Comparison of ENCODE assay signal across 7 mouse cellular contexts in the genomic region with DNA sequence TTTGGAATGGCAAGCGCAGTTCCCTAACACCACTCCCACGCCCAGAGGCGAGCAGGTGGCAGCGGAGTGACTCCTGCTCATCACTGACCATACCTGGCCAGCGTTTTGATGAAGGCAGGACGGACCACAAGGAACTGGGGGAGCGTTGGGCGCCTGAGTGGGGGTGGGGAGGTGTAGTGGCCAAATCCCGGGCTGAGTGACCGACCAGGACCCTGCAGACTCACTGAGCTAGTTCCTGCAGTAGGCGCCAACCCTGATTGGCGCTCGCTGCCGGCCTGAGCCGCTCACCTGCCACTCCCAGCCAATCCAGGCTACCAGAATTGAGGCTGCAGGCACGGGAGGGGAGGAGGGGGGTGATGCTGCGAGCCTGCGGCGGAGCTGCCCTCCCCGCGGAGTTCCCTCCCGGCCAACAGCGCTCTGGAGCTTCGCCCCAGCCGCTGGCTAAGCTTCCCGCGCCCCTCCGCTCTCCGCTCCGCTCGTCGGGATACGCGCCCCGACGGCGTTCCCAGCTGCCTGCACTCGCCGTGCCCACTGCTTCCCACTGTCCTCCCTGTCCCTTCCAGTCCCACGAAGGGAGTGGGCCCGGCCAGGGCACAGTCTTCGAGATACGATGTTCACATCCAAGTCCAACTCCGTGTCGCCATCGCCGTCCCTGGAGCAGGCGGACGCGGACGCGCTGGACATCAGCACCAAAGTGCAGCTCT. TPM values are rescaled to one million over a fixed set of nuclear protein-coding genes. Genes with fewer than 3 reads are reported as not detected.
A peak's percentile ranks its signal among the peaks of the same experiment; 100 is the strongest.
DNase-seq lines count a peak whose midpoint lies in the region; ATAC-seq and TF ChIP-seq lines count a peak whose summit lies in the region.

TSS of gene Plekhd1 (plus strand) at position 323 of the 704 bp plus-strand sequence.

- H3K4me3 ChIP-seq in forebrain, postnatal 0 days (ENCODE audit: low read depth, low read length) = peak within 1 kb of the TSS; percentile 36
- H3K4me3 ChIP-seq in intestine, embryonic 15.5 days (replicated peaks) = peak within 1 kb of the TSS; percentile 46
- peak within 1 kb of the TSS; percentile 39 for H3K4me3 ChIP-seq in limb, embryonic 14.5 days (replicated peaks; ENCODE audit: low read length)
- H3K4me3 ChIP-seq in midbrain, embryonic 13.5 days (replicated peaks) = peak within 1 kb of the TSS; percentile 45
- peak within 1 kb of the TSS; percentile 79 for H3K4me3 ChIP-seq in testis, adult 2 months (ENCODE audit: control insufficient read depth, low read depth, low read length)

- peaks cover 28% of the 10 kb centered on the region for H3K27me3 ChIP-seq in forebrain, postnatal 0 days (ENCODE audit: insufficient read depth, low read length)
- peaks cover 21% of the 10 kb centered on the region for H3K27me3 ChIP-seq in intestine, embryonic 15.5 days (replicated peaks)
- peaks cover 42% of the 10 kb centered on the region for H3K27me3 ChIP-seq in limb, embryonic 14.5 days (ENCODE audit: control insufficient read depth, insufficient read depth, low read length)
- peaks cover 55% of the 10 kb centered on the region for H3K27me3 ChIP-seq in midbrain, embryonic 13.5 days
- H3K27me3 ChIP-seq in testis, adult 2 months (ENCODE audit: control insufficient read depth, insufficient read depth, low read length) = no peaks in the 10 kb centered on the region

- no peak within 1 kb of the TSS for H3K27ac ChIP-seq in forebrain, postnatal 0 days (ENCODE audit: low read depth, low read length)
- peak within 1 kb of the TSS; percentile 79 for H3K27ac ChIP-seq in intestine, embryonic 15.5 days
- no peak within 1 kb of the TSS for H3K27ac ChIP-seq in limb, embryonic 14.5 days (replicated peaks; ENCODE audit: low read depth, low read length)
- no peak within 1 kb of the TSS for H3K27ac ChIP-seq in midbrain, embryonic 13.5 days
- H3K27ac ChIP-seq in testis, adult 2 months (ENCODE audit: control insufficient read depth, insufficient read depth, low read depth, low read length) = no peak within 1 kb of the TSS

- WGBS in forebrain, postnatal 0 days = 1% methylated on average over 51 of the region's 52 CpGs
- 1% methylated on average over 52 of the region's 52 CpGs for WGBS in intestine, embryonic 15.5 days
- 1% methylated on average over 47 of the region's 52 CpGs for WGBS in limb, embryonic 14.5 days
- 1% methylated on average over 51 of the region's 52 CpGs for WGBS in midbrain, embryonic 13.5 days

- H3K9me3 ChIP-seq in forebrain, postnatal 0 days (ENCODE audit: low read length) = no peaks in the 10 kb centered on the region
- H3K9me3 ChIP-seq in intestine, embryonic 15.5 days = no peaks in the 10 kb centered on the region
- no peaks in the 10 kb centered on the region for H3K9me3 ChIP-seq in limb, embryonic 14.5 days (ENCODE audit: control insufficient read depth, low read length)
- H3K9me3 ChIP-seq in midbrain, embryonic 13.5 days = no peaks in the 10 kb centered on the region

- H3K9ac ChIP-seq in forebrain, postnatal 0 days = peak within 1 kb of the TSS; percentile 25
- H3K9ac ChIP-seq in intestine, embryonic 15.5 days = peak within 1 kb of the TSS; percentile 61
- H3K9ac ChIP-seq in limb, embryonic 14.5 days (ENCODE audit: low read depth, low read length, severe bottlenecking) = peak within 1 kb of the TSS; percentile 40
- peak within 1 kb of the TSS; percentile 51 for H3K9ac ChIP-seq in midbrain, embryonic 13.5 days (replicated peaks)

- TF ChIP-seq CTCF in forebrain, postnatal 0 days (IDR thresholded peaks at IDR 0.05; ENCODE audit: low read depth) = no peak
- no peak for TF ChIP-seq CTCF in testis, adult 2 months (IDR thresholded peaks at IDR 0.05; ENCODE audit: control insufficient read depth, insufficient read depth, insufficient replicate concordance, low read depth, low read length)

- H3K4me2 ChIP-seq in forebrain, postnatal 0 days (ENCODE audit: low read depth) = peak within 1 kb of the TSS; percentile 57
- H3K4me2 ChIP-seq in intestine, embryonic 15.5 days (replicated peaks) = peak within 1 kb of the TSS; percentile 82
- H3K4me2 ChIP-seq in limb, embryonic 14.5 days (replicated peaks; ENCODE audit: low read depth, low read length, severe bottlenecking) = peak within 1 kb of the TSS; percentile 75
- H3K4me2 ChIP-seq in midbrain, embryonic 13.5 days (replicated peaks) = peak within 1 kb of the TSS; percentile 59

- peak; percentile 76 for ATAC-seq in forebrain, postnatal 0 days
- peak; percentile 90 for ATAC-seq in intestine, embryonic 15.5 days
- peak; percentile 68 for ATAC-seq in limb, embryonic 14.5 days (ENCODE audit: low FRiP score, low read depth)
- ATAC-seq in midbrain, embryonic 13.5 days = peak; percentile 78

- no peaks in the 10 kb centered on the region for H3K36me3 ChIP-seq in forebrain, postnatal 0 days (ENCODE audit: insufficient read depth)
- H3K36me3 ChIP-seq in intestine, embryonic 15.5 days = no peaks in the 10 kb centered on the region
- H3K36me3 ChIP-seq in limb, embryonic 14.5 days (ENCODE audit: control insufficient read depth, insufficient read depth, low read length) = no peaks in the 10 kb centered on the region
- no peaks in the 10 kb centered on the region for H3K36me3 ChIP-seq in midbrain, embryonic 13.5 days
- H3K36me3 ChIP-seq in testis, adult 2 months (ENCODE audit: control insufficient read depth, insufficient read depth, low read length) = no peaks in the 10 kb centered on the region

- no peaks in the 10 kb centered on the region; the same call in 1 of the 2 replicates for H3K4me1 ChIP-seq in forebrain, postnatal 0 days (ENCODE audit: insufficient read depth)
- peaks cover 24% of the 10 kb centered on the region for H3K4me1 ChIP-seq in intestine, embryonic 15.5 days (replicated peaks)
- peaks cover 6% of the 10 kb centered on the region; the same call in 1 of the 2 replicates for H3K4me1 ChIP-seq in limb, embryonic 14.5 days (ENCODE audit: control insufficient read depth, insufficient read depth, low read length)
- H3K4me1 ChIP-seq in midbrain, embryonic 13.5 days (replicated peaks) = peaks cover 17% of the 10 kb centered on the region
- H3K4me1 ChIP-seq in testis, adult 2 months (ENCODE audit: control insufficient read depth, insufficient read depth, low read length) = peaks cover 14% of the 10 kb centered on the region

- peak; percentile 18 for DNase-seq in adrenal gland, postnatal 25 days
- DNase-seq in cerebellum, adult 8-10 months = peak; percentile 51
- peak; percentile 44 for DNase-seq in forebrain, postnatal 0 days
- peak; percentile 24 for DNase-seq in limb, embryonic 14.5 days (ENCODE audit: low spot score)

- no peak for TF ChIP-seq POLR2A in limb, embryonic 14.5 days (IDR thresholded peaks at IDR 0.05; ENCODE audit: borderline replicate concordance, extremely low read depth, insufficient read depth, insufficient read length)
- TF ChIP-seq POLR2A in testis, adult 2 months (IDR thresholded peaks at IDR 0.05; ENCODE audit: control insufficient read depth, low read depth, low read length) = no peak

RNA-seq across cellular contexts. Expression of gene Plekhd1, which starts in this region (rescaled TPM):
- total RNA-seq in adrenal gland, postnatal 25 days (2021) = not detected in 2 replicates
- total RNA-seq in forebrain, postnatal 0 days (2014; rRNA removed) = 0.77 and 1.1 TPM in 2 replicates
- polyA plus RNA-seq in forebrain, postnatal 0 days (2015; fragmentation: Nextera tagmentation; extraction: Ambion mirVana) = 0.70 and 1.3 TPM in 2 replicates
- 13.4 and 14.1 TPM in 2 replicates for polyA plus RNA-seq in intestine, embryonic 15.5 days (2015; fragmentation: Nextera tagmentation; extraction: Ambion mirVana)
- 0.29 and 0.33 TPM in 2 replicates for polyA plus RNA-seq in limb, embryonic 14.5 days (2012; rRNA removed)
- 0.12 and 0.18 TPM in 2 replicates for polyA plus RNA-seq in limb, embryonic 14.5 days (2014; fragmentation: Nextera tagmentation; extraction: Ambion mirVana)
- polyA plus RNA-seq in midbrain, embryonic 13.5 days (2015; fragmentation: Nextera tagmentation; extraction: Ambion mirVana) = 3.6 and 4.0 TPM in 2 replicates
- 6.9 and 7.6 TPM in 2 replicates for polyA plus RNA-seq in testis, adult 2 months (2012; rRNA removed)

Comparison
In these comparisons a context has a peak if more than half of its experiments do, and no peak if none do; other contexts are left out.
1. Peak in DNase-seq in adrenal gland, postnatal 25 days; RNA of the gene not detected or under 1 TPM.
2. Peak in DNase-seq, ATAC-seq, H3K4me3 ChIP-seq, H3K9ac ChIP-seq and H3K4me2 ChIP-seq in limb, embryonic 14.5 days; RNA of the gene not detected or under 1 TPM.